Mouse (Mus musculus) ES-E14 (cell line): ENCODE measurements at regions not wholly inside any gene's neighbourhood (a gene's known extent, or its start where the extent isn't known, plus 50 kb on each side); places are given as distances from the start of the nearest gene placed in this dataset.
A peak's percentile ranks its signal among the peaks of the same experiment; 100 is the strongest.

ENCODE experiments used
- DNase-seq: peaks from one replicate; pipeline ENCODE4 v3.0.0-alpha.2; 2013; ENCODE audit warnings: low read depth, low spot score
- H3K27ac ChIP-seq: 2 replicates; pipeline ENCODE4 v1.5.1; 2012; ENCODE audit warnings: low read depth, mild to moderate bottlenecking, low read length, moderate library complexity, mixed read lengths; ENCODE audit not compliant: poor library complexity, insufficient read depth, severe bottlenecking
- H3K36me3 ChIP-seq: 2 replicates; pipeline ENCODE4 v1.6.1; 2012; ENCODE audit warnings: mild to moderate bottlenecking, low read length, moderate library complexity, mixed read lengths; ENCODE audit not compliant: control insufficient read depth, poor library complexity, insufficient read depth, severe bottlenecking
- H3K4me1 ChIP-seq, 2 experiments: fragments of 150-350 bp in 1 of 2; sonication (generic) in 1 of 2; 2 replicates each; pipeline ENCODE4 v1.6.1; 2012; ENCODE audit warnings: low read length in 2 of 2, mild to moderate bottlenecking in 1 of 2, mixed read lengths in 1 of 2; ENCODE audit not compliant: control insufficient read depth in 2 of 2, insufficient read depth in 2 of 2, poor library complexity in 1 of 2
- H3K4me3 ChIP-seq, 2 experiments: fragments of 150-350 bp in 1 of 2; sonication (generic) in 1 of 2; 2 replicates each; pipeline ENCODE4 v1.5.1; 2012; ENCODE audit warnings: low read length in 2 of 2, low read depth in 1 of 2, mild to moderate bottlenecking in 1 of 2, mixed read lengths in 1 of 2; ENCODE audit not compliant: insufficient read depth in 1 of 2, poor library complexity in 1 of 2, severe bottlenecking in 1 of 2
- H3K9ac ChIP-seq: 2 replicates; pipeline ENCODE4 v1.6.1; 2012; ENCODE audit warnings: low read depth, mild to moderate bottlenecking, low read length, mixed read lengths; ENCODE audit not compliant: poor library complexity, insufficient read depth, severe bottlenecking
- H3K9me3 ChIP-seq: fragments of 150-350 bp; sonication (generic); 2 replicates; pipeline ENCODE4 v1.6.1; 2012; ENCODE audit warnings: low read depth, mild to moderate bottlenecking, low read length; ENCODE audit not compliant: control insufficient read depth, insufficient read depth
- CHD2 ChIP-seq: IDR thresholded peaks from 2 replicates; pipeline ENCODE4 v1.6.1; 2014; ENCODE audit warnings: mild to moderate bottlenecking, low read depth, low read length, inconsistent platforms
- HCFC1 ChIP-seq: IDR thresholded peaks from 2 replicates; pipeline ENCODE4 v1.6.1; 2012; ENCODE audit warnings: low read length, inconsistent platforms, borderline replicate concordance; ENCODE audit not compliant: insufficient read depth
- MAFK ChIP-seq: IDR thresholded peaks from 2 replicates; pipeline ENCODE4 v1.6.1; 2014; ENCODE audit warnings: mild to moderate bottlenecking, low read depth, low read length, inconsistent platforms; ENCODE audit not compliant: insufficient read depth
- ZC3H11A ChIP-seq: IDR thresholded peaks from 2 replicates; pipeline ENCODE4 v1.6.1; 2012; ENCODE audit warnings: low read depth, mild to moderate bottlenecking, inconsistent platforms, low read length, borderline replicate concordance
- ZNF384 ChIP-seq: IDR thresholded peaks from 2 replicates; pipeline ENCODE4 v1.6.1; 2012; ENCODE audit warnings: low read depth, low read length, inconsistent platforms
- in situ Hi-C, 2 experiments: fragments of 600-800 bp; cut with MboI; formaldehyde crosslinking; loops; one replicate each; pipeline ENCODE4 v1.15.1; 2025; ENCODE audit warnings: low sequenced_read_pairs in 2 of 2, inconsistent platforms in 1 of 2; ENCODE audit not compliant: unreplicated experiment in 2 of 2

- H3K9me3 ChIP-seq: no peaks in the 10 kb centered on the region
- no peak overlapping the region for H3K27ac ChIP-seq
- no peak for DNase-seq
- no peak for TF ChIP-seq CHD2
- no peak for TF ChIP-seq HCFC1
- TF ChIP-seq ZNF384: no peak
- TF ChIP-seq ZC3H11A: no peak
- no peaks in the 10 kb centered on the region for H3K4me1 ChIP-seq
- in situ Hi-C loops: no loop called here
- no peak overlapping the region for H3K4me3 ChIP-seq
- no peak overlapping the region for H3K9ac ChIP-seq
- H3K36me3 ChIP-seq: no peaks in the 10 kb centered on the region
Observed at GRCm38 (mm10) chr1:107950396-107950795, 360.6 kb downstream of the Serpinb8 start.

- in situ Hi-C loops: no loop called here
- Histone ChIP-seq H3K9ac (no peak overlapping the region), H3K9me3 (no peaks in the 10 kb centered on the region), H3K4me1 (no peaks in the 10 kb centered on the region), H3K4me3 (no peak overlapping the region), H3K36me3 (no peaks in the 10 kb centered on the region), H3K27ac (no peak overlapping the region)
- TF ChIP-seq CHD2: no peak
- peak; percentile 60 for TF ChIP-seq ZNF384
- DNase-seq: no peak
Observed at GRCm38 (mm10) chr1:107961009-107961408, 371.2 kb downstream of the Serpinb8 start.

- Histone ChIP-seq H3K4me1 (peaks cover 0 to 4% of the 10 kb centered on the region in 2 experiments; a peak in 2 of 4 replicates), H3K36me3 (no peaks in the 10 kb centered on the region), H3K9ac (no peak overlapping the region), H3K27ac (no peak overlapping the region), H3K4me3 (no peak overlapping the region), H3K9me3 (no peaks in the 10 kb centered on the region)
- in situ Hi-C loops: no loop called here
- TF ChIP-seq ZC3H11A (no peak), CHD2 (no peak), ZNF384 (no peak), MAFK (no peak), HCFC1 (no peak)
- DNase-seq: no peak
Observed at GRCm38 (mm10) chr1:107975626-107976335, 386.0 kb downstream of the Serpinb8 start.

GRCm38 (mm10) chr1:107977686-107978085 is 387.9 kb downstream of the Serpinb8 start:
- TF ChIP-seq HCFC1: no peak
- TF ChIP-seq CHD2: no peak
- no peak for TF ChIP-seq ZNF384
- no peak for TF ChIP-seq ZC3H11A
- no peak for TF ChIP-seq MAFK
- H3K27ac ChIP-seq: no peak overlapping the region
- no peaks in the 10 kb centered on the region for H3K9me3 ChIP-seq
- H3K4me1 ChIP-seq: peaks cover 0 to 4% of the 10 kb centered on the region in 2 experiments; a peak in 2 of 4 replicates
- DNase-seq: no peak
- no peaks in the 10 kb centered on the region for H3K36me3 ChIP-seq
- in situ Hi-C loops: no loop called here
- H3K9ac ChIP-seq: no peak overlapping the region
- H3K4me3 ChIP-seq: no peak overlapping the region

- TF ChIP-seq CHD2 (no peak), HCFC1 (no peak), ZC3H11A (no peak), MAFK (no peak)
- H3K9ac ChIP-seq: no peak overlapping the region
- peaks cover 0 to 4% of the 10 kb centered on the region in 2 experiments; a peak in 2 of 4 replicates for H3K4me1 ChIP-seq
- peak; percentile 35 for DNase-seq
- no peak overlapping the region for H3K27ac ChIP-seq
- H3K9me3 ChIP-seq: no peaks in the 10 kb centered on the region
- in situ Hi-C loops: no loop called here
- no peak overlapping the region for H3K4me3 ChIP-seq
- no peaks in the 10 kb centered on the region for H3K36me3 ChIP-seq
Observed at GRCm38 (mm10) chr1:107978411-107978810, 388.6 kb downstream of the Serpinb8 start.
